Mouse (Mus musculus): ENCODE measurements around the gene Akt2. TPM values are rescaled to one million over a fixed set of nuclear protein-coding genes. Genes with fewer than 3 reads are reported as not detected.

The Akt2 gene
- polyA plus RNA-seq, 1 experiment from 2014 or later: 106 TPM

DNA sequence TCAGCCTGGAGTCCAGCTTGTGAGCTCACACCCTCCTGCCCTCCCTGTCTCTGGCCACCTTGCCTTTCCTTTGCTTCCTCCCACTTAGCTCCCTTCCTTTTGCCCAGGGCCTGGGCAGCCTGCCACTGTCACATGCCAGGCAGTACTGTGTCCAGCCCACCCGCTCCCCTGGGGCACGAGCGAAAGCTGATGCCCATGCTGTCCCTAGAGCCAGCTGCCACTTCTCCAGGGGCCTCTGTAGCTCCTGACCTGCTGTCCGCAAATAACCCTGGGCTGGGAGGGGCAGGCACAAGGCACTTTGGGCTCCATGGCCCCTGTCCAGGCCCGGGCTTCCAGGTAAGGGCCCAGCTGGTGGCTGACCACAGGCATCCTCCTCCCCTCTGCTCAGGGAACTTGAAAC is 16.2 kb downstream of the Akt2 start:
- Histone ChIP-seq H3K9ac (no peak overlapping the region), H3K4me1 (peaks cover 42% of the 10 kb centered on the region), H3K4me2 (no peak overlapping the region), H3K36me3 (peaks cover 37% of the 10 kb centered on the region), H3K4me3 (replicated peaks) (no peak overlapping the region), H3K27me3 (no peaks in the 10 kb centered on the region), H3K9me3 (replicated peaks) (no peaks in the 10 kb centered on the region), H3K27ac (no peak overlapping the region)
- no peak for ATAC-seq (replicated peaks; ENCODE audit: low FRiP score)
- WGBS: 22% methylated on average over 5 of the region's 5 CpGs

DNA sequence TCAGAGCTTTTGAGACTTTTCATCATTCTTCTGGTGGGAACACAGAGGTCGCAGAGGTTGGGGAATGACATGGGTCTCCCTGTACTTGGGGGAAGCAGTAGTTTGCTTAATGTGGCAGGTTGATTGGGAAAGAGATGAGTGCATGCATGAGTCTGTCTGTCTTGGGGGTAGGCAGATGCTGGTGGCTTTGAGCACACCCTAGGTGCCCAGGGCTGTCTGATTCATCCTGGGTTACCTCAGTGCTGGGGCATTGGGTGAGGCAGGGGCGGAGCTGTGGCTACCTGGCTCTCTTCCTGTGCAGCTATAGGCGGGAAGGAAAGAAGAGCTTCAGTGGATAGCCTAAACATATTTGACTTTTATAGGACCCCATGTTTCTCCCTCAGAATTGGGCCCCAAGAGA is 16.8 kb downstream of the Akt2 start:
- Histone ChIP-seq H3K27ac (no peak overlapping the region), H3K27me3 (no peaks in the 10 kb centered on the region), H3K4me1 (peaks cover 42% of the 10 kb centered on the region), H3K9me3 (replicated peaks) (no peaks in the 10 kb centered on the region), H3K9ac (no peak overlapping the region), H3K4me2 (no peak overlapping the region), H3K4me3 (replicated peaks) (no peak overlapping the region), H3K36me3 (peaks cover 34% of the 10 kb centered on the region)
- no peak for ATAC-seq (replicated peaks; ENCODE audit: low FRiP score)
- WGBS: 86% methylated on average over 3 of the region's 3 CpGs

DNA sequence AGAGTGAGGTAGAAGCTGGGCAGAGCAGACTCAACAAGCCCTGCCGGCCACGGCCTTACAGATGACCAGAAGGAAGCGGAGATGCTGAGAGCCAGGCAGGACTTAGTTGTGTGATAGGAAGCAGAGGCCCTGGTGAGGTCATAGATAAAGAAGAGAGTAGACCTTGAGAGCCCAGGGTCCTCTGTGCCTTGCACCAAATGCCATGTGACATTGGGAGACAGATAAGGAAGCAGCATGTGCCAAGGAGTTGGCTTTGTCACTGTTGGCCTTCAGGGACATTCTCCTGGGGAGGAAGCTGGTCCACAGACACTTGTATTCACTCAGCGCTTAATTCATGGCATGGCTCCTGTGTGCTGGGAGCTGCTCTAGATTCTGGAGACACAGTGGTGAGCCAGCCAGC is 17.9 kb downstream of the Akt2 start:
- 92% methylated on average over 4 of the region's 4 CpGs for WGBS
- Histone ChIP-seq H3K27ac (no peak overlapping the region), H3K4me1 (peaks cover 39% of the 10 kb centered on the region), H3K9me3 (replicated peaks) (no peaks in the 10 kb centered on the region), H3K4me3 (replicated peaks) (no peak overlapping the region), H3K27me3 (no peaks in the 10 kb centered on the region), H3K4me2 (no peak overlapping the region), H3K36me3 (peaks cover 34% of the 10 kb centered on the region), H3K9ac (no peak overlapping the region)
- ATAC-seq (replicated peaks; ENCODE audit: low FRiP score): no peak

DNA sequence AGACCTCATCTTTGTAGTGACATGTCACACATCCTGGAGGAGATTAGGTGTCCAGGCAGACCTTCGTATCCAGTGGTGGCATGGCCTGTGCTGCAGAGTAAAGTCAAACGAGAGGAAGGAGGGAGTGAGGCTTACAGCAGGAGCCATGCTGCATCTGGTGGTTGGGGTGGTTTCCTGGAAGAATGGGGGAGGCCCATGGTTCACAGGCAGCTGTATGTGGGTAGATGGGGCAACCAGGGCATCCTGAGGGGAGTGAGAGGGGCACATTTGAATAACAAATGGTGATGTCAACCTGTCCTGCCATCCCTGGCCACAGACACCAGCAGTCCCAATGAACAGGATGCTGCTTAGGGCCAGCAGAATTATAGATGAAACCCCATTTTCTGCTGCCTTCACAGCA is 18.3 kb downstream of the Akt2 start:
- Histone ChIP-seq H3K4me1 (peaks cover 35% of the 10 kb centered on the region), H3K9me3 (replicated peaks) (no peaks in the 10 kb centered on the region), H3K4me2 (no peak overlapping the region), H3K36me3 (peaks cover 34% of the 10 kb centered on the region), H3K27ac (no peak overlapping the region), H3K9ac (no peak overlapping the region), H3K4me3 (replicated peaks) (no peak overlapping the region), H3K27me3 (no peaks in the 10 kb centered on the region)
- 84% methylated on average over 2 of the region's 2 CpGs for WGBS
- ATAC-seq (replicated peaks; ENCODE audit: low FRiP score): no peak

DNA sequence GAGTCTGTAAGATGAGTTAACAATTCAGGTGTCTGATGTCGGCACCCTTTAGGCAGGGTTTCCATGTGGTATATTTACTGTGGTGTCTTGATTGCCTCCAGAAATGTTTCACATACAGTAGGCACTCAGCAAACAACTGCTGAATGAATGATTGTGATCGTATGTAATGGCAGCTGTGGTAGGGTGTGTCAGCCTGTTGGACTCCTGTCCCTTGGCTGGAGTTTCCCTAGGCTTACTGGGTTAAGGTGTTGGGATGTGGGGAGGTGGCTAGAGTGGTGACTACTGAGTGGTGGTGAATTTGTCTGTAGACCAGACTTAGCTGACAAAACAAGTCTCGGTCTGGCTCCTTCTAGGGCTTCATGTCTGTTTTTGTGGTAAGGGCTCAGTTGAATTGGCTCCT is 19.0 kb downstream of the Akt2 start:
- H3K27me3 ChIP-seq: no peaks in the 10 kb centered on the region
- H3K4me1 ChIP-seq: peaks cover 28% of the 10 kb centered on the region
- H3K9ac ChIP-seq: no peak overlapping the region
- H3K36me3 ChIP-seq: peaks cover 34% of the 10 kb centered on the region
- WGBS: 94% methylated on average over 3 of the region's 3 CpGs
- no peak overlapping the region for H3K4me2 ChIP-seq
- H3K27ac ChIP-seq: no peak overlapping the region
- no peaks in the 10 kb centered on the region for H3K9me3 ChIP-seq (replicated peaks)
- no peak overlapping the region for H3K4me3 ChIP-seq (replicated peaks)
- ATAC-seq (replicated peaks; ENCODE audit: low FRiP score): no peak

DNA sequence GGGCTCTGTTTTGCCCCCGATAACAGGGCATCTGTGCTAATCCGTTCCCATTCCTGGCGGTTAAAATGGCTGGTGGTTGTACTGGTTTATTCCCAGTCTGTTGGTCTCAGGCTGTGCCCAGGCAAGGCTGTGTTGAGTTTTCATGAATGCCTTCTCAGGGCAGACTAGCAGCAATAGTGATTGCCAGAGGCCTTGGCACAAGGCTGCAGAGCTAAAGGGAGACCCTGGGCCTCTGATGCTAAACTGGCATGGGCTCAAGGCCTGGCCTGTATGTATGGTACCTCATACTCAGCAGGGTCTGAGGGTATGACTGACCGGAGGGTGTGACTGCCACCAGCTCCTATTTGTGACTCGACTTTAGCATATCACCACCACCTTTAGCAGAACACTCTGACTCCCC is 19.5 kb downstream of the Akt2 start:
- ATAC-seq (replicated peaks; ENCODE audit: low FRiP score): no peak
- H3K27ac ChIP-seq: no peak overlapping the region
- H3K9me3 ChIP-seq (replicated peaks): no peaks in the 10 kb centered on the region
- no peak overlapping the region for H3K4me2 ChIP-seq
- H3K4me3 ChIP-seq (replicated peaks): no peak overlapping the region
- WGBS: 91% methylated on average over 5 of the region's 5 CpGs
- H3K9ac ChIP-seq: no peak overlapping the region
- H3K36me3 ChIP-seq: peaks cover 37% of the 10 kb centered on the region
- H3K27me3 ChIP-seq: no peaks in the 10 kb centered on the region
- peaks cover 23% of the 10 kb centered on the region for H3K4me1 ChIP-seq

DNA sequence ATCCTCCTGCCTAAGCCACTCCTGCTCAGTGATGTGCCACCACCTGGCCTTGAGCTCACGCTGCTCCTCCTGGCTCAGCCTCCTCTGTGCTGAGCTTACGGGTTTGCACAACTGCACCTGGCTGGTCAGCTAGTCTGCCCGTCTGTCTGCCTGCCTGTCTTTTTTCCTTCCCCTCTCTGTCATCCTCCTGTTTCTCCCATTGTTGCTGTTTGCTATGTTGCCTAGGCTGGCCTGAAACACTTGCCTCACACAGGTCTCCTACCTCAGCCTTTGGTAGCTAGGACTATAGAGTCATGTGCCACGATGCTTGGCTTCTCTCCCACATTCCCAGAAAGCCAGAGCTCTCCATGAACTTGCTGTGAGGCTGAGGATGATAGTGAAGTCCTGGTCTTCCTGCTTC is 21.6 kb downstream of the Akt2 start:
- Histone ChIP-seq H3K9ac (no peak overlapping the region), H3K27ac (no peak overlapping the region), H3K4me2 (no peak overlapping the region), H3K9me3 (replicated peaks) (no peaks in the 10 kb centered on the region), H3K4me3 (replicated peaks) (no peak overlapping the region), H3K27me3 (no peaks in the 10 kb centered on the region), H3K4me1 (peaks cover 3% of the 10 kb centered on the region), H3K36me3 (peaks cover 58% of the 10 kb centered on the region)
- 80% methylated on average over 4 of the region's 4 CpGs for WGBS
- ATAC-seq (replicated peaks; ENCODE audit: low FRiP score): no peak

DNA sequence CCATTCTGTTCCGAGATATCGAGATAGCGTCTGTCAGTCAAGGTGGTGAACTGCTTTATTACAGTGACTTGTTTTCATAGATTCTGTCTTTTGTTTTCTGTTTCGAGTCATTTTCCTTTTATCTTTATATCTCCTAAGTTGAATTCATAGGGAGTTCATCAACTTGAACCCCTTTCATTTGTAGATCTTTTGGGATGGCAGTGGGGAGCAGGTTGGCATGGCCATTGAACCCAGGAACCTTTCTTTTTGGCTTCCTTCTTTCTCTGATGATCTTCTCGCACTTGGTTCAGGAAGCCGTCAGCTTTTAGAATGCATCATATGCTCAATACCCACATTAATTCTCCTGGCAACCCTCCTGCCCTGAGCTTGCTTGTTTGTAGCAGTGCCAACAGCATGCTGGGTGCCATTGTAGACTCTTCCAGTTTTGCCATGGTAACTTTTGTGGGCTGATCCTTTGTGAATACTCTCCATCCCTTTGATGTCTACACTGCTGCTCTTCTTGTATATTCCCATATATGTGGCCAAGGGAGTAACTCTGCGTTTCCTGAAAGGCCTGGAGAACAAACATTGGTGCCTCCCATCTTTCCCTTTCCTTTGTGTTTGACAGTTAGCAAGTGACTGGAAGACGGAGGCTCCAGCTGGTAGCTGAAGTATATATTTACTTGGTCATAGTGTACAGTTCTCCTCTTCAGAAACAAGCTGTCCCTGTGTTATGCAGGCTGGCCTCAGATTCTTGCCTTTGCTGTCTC is 22.6 kb downstream of the Akt2 start:
- no peaks in the 10 kb centered on the region for H3K9me3 ChIP-seq (replicated peaks)
- WGBS: 83% methylated on average over 8 of the region's 8 CpGs
- H3K4me1 ChIP-seq: no peaks in the 10 kb centered on the region
- peaks cover 59% of the 10 kb centered on the region for H3K36me3 ChIP-seq
- H3K27ac ChIP-seq: no peak overlapping the region
- no peak overlapping the region for H3K9ac ChIP-seq
- no peak overlapping the region for H3K4me3 ChIP-seq (replicated peaks)
- no peaks in the 10 kb centered on the region for H3K27me3 ChIP-seq
- no peak for ATAC-seq (replicated peaks; ENCODE audit: low FRiP score)
- no peak overlapping the region for H3K4me2 ChIP-seq

DNA sequence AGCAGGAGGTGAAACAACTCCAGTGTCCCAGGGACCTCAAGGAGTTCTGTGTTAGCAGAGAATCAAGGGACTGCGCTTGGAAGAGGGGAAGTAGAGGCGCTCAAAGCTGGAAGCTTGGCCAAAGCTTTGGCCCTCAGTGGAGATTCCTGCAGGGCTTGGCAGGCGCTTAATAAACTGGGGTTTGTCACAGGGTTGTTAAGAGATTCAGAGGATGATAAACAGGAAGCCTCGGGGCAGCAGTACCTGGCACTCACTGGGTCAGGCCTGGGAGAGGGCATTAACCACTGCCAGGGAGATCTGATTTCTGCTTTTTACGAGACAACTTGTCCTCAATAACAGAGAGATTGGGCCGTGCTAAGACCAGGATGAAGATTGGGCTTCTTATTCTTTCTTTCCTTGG is 29.7 kb downstream of the Akt2 start:
- Histone ChIP-seq H3K27ac (no peak overlapping the region), H3K4me2 (no peak overlapping the region), H3K9ac (no peak overlapping the region), H3K4me3 (replicated peaks) (no peak overlapping the region), H3K27me3 (no peaks in the 10 kb centered on the region), H3K9me3 (replicated peaks) (no peaks in the 10 kb centered on the region), H3K36me3 (peaks cover 98% of the 10 kb centered on the region), H3K4me1 (no peaks in the 10 kb centered on the region)
- WGBS: 72% methylated on average over 6 of the region's 6 CpGs
- ATAC-seq (replicated peaks; ENCODE audit: low FRiP score): no peak

DNA sequence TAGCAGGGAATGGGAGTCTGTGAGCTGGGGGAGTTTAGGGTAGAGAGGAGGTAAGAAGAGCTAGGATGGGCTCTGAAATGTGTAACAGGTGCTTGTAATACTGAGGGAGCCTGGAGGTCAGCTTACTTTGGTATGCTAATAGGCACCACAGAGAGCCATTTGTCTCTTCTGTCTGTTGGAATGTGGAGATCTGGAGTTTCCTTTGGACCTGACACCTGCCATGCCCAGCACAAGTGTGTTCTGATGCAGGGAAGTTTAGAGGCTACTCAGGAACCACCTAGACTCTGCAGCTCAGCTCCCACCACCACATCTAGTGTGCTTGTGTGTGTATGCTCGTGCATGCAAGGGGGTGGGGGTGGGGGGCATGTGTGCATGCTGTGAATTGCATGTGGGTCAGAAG is 30.9 kb downstream of the Akt2 start:
- H3K9me3 ChIP-seq (replicated peaks): no peaks in the 10 kb centered on the region
- no peak overlapping the region for H3K4me3 ChIP-seq (replicated peaks)
- H3K4me2 ChIP-seq: no peak overlapping the region
- peaks cover 98% of the 10 kb centered on the region for H3K36me3 ChIP-seq
- no peaks in the 10 kb centered on the region for H3K27me3 ChIP-seq
- 76% methylated on average over 1 of the region's 1 CpGs for whole genome bisulfite sequencing
- no peak for ATAC-seq (replicated peaks; ENCODE audit: low FRiP score)
- H3K27ac ChIP-seq: no peak overlapping the region
- no peaks in the 10 kb centered on the region for H3K4me1 ChIP-seq
- H3K9ac ChIP-seq: no peak overlapping the region

DNA sequence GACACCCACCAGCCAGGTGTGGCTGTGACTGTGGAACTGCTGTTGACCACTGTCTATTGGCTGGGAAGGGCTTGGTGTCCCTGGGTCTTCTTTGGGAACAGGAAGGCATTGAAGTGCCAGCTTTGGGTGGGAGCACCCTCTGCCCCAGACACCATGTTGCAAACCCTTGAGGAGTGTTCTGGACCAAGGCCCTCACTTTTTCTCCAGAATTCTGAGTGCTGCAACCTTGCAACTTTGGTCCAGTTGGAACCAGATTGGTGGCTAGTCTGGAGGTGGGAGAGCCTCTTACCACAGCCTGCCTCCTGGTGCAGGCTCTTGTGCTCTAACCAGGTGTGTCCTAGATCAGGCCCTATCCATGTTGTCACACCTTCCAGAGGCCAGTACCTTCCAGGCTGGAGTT is 33.6 kb downstream of the Akt2 start:
- H3K4me2 ChIP-seq: no peak overlapping the region
- no peaks in the 10 kb centered on the region for H3K4me1 ChIP-seq
- H3K27me3 ChIP-seq: no peaks in the 10 kb centered on the region
- no peak for ATAC-seq (replicated peaks; ENCODE audit: low FRiP score)
- H3K9me3 ChIP-seq (replicated peaks): no peaks in the 10 kb centered on the region
- no peak overlapping the region for H3K9ac ChIP-seq
- H3K27ac ChIP-seq: no peak overlapping the region
- H3K4me3 ChIP-seq (replicated peaks): no peak overlapping the region
- H3K36me3 ChIP-seq: peaks cover 99% of the 10 kb centered on the region

DNA sequence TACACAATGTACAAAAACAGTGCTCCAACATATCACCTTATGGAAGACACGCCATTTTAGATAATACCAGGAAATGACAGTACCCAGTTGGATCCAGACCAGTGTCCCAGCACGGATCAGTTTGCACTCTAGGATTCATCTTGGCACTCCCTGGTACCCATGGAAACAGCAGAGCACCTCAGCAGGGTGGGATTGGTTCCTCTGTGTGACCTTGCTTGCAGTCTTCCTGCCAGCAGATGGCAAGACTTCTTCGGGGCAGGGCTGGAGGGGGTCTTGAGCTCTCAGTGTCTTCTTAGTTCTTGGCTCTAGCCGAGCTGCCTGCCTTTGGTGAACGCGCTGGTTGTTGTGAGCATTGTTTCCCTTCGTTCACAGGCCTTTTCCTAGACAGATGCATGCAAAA is 36.4 kb downstream of the Akt2 start:
- Histone ChIP-seq H3K9me3 (replicated peaks) (no peaks in the 10 kb centered on the region), H3K36me3 (peaks cover 95% of the 10 kb centered on the region), H3K4me3 (replicated peaks) (no peak overlapping the region), H3K9ac (no peak overlapping the region), H3K27ac (no peak overlapping the region), H3K4me1 (no peaks in the 10 kb centered on the region), H3K27me3 (no peaks in the 10 kb centered on the region), H3K4me2 (no peak overlapping the region)
- 92% methylated on average over 7 of the region's 7 CpGs for WGBS
- ATAC-seq (replicated peaks; ENCODE audit: low FRiP score): no peak

DNA sequence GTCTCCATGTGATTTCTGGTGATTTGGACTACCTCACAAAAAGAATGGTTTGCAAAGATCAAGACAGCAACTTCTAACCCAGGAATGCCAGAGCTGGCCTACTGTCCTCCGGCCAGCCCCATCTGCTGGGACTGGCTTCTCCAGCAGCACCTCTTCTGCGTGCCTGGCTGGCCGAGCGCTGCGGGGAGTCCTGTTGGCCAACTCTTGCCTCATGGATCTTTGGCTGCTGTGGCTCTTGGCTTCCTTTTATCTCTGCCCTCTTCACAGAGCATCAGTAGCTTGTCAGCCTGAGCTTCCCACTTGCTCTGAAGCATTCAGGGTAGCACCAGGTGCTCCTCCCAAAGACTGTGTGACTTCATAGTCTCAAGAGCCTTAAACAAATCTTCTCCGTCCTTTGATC is 36.8 kb downstream of the Akt2 start:
- Histone ChIP-seq H3K36me3 (peaks cover 95% of the 10 kb centered on the region), H3K9me3 (replicated peaks) (no peaks in the 10 kb centered on the region), H3K9ac (no peak overlapping the region), H3K27ac (no peak overlapping the region), H3K4me3 (replicated peaks) (no peak overlapping the region), H3K27me3 (no peaks in the 10 kb centered on the region), H3K4me1 (no peaks in the 10 kb centered on the region), H3K4me2 (no peak overlapping the region)
- no peak for ATAC-seq (replicated peaks; ENCODE audit: low FRiP score)
- 95% methylated on average over 6 of the region's 6 CpGs for WGBS

All from kidney, embryonic 15.5 days (tissue).